Mouse (Mus musculus): ENCODE results near the gene Gm8720.
"Not testable (repeated sequence)": the region's sequence is repeated elsewhere in the genome, so short reads cannot be mapped to it uniquely, and the experiment has no call there.

- not testable (repeated sequence) for TF ChIP-seq POLR2A (IDR thresholded peaks at IDR 0.05; ENCODE audit: low read depth, low read length); CTCF (conservative IDR thresholded peaks at IDR 0.05; ENCODE audit: insufficient read depth, insufficient read length, low read depth, low read length)
Measured at GRCm38 (mm10) chr7:23067356-23067755, at the start of gene Gm8720.
